Mouse (Mus musculus): ENCODE results near the gene Tsc2. TPM values are rescaled to one million over a fixed set of nuclear protein-coding genes. Genes with fewer than 3 reads are reported as not detected.

Gene Tsc2
- polyA plus RNA-seq, 1 experiment from 2014 or later = 46.7 TPM

DNA sequence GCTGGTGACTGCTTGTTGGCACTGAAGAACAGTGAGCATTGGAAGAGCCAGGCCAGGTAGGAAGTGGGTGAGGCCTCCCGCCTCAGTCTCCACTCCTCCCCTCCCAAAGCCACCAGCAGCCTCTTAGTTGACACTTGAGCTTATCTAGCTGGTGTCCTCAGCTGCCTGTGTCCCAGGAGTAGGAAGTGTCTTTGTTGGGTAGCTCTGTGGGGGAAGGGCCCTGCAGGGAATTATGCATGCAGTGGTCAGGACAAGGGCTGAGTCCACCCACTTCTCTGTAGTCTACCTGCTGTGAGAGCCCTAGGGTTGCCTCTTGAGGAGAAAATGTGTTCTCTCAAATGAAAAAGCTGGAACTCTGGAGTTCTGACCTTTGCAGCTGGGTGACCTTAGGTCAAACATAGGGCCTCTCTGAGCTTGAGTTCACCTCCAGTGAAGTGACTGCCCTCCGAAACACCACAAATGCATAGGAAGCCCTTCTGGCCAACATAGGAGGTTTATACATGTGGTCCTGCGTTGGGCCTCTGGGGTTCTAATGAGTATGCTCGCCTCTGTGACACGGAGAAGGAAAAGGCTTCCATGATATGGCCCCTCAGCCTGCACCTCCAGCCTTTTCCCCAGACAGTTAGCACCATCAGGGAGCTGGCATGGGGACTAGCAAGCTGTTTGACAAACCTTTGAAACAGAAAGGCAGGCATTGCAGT, 4.5 kb upstream of the Tsc2 start:
- no peak overlapping the region for H3K4me3 ChIP-seq (ENCODE audit: low read depth, low read length)
- H3K27ac ChIP-seq (ENCODE audit: low read depth, low read length) = no peak overlapping the region
- WGBS (ENCODE audit: insufficient replicate concordance) = 59% methylated on average over 5 of the region's 5 CpGs
- no peak overlapping the region for H3K4me2 ChIP-seq
- no peak for ATAC-seq (replicated peaks; ENCODE audit: insufficient number of reproducible peaks, low FRiP score, low TSS enrichment)
- no peak overlapping the region for H3K9ac ChIP-seq (ENCODE audit: low read depth, low read length)
- H3K4me1 ChIP-seq (ENCODE audit: control insufficient read depth, insufficient read depth, low read length) = peaks cover 30% of the 10 kb centered on the region
- no peaks in the 10 kb centered on the region for H3K9me3 ChIP-seq (replicated peaks; ENCODE audit: control insufficient read depth, low read length)
- peaks cover 2% of the 10 kb centered on the region; the same call in 1 of the 2 replicates for H3K36me3 ChIP-seq (ENCODE audit: control insufficient read depth, insufficient read depth, low read length)
- peaks cover 42% of the 10 kb centered on the region for H3K27me3 ChIP-seq (ENCODE audit: control insufficient read depth, insufficient read depth, low read length)

DNA sequence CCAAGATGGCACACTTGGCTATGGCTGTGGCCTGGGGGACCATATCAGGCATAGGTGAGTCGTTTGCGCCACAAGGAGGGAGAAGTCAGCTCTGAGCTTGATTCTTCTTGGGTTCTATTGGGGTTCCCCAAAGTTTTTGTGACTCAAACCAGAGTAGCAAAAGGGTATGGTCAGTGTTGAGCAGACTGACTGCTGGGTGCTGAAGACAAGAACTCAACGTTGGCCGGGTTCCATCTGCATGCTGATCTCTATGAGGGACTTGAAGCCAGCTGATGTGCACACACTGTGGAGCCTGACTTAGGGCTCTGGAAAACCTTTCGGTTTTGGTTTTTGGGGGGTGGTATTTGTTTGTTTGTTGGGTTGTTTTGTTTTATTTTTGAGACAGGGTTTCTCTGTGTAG, 3.3 kb upstream of the Tsc2 start:
- Histone ChIP-seq H3K36me3 (ENCODE audit: control insufficient read depth, insufficient read depth, low read length) (peaks cover 2% of the 10 kb centered on the region; the same call in 1 of the 2 replicates), H3K9me3 (replicated peaks; ENCODE audit: control insufficient read depth, low read length) (no peaks in the 10 kb centered on the region), H3K4me2 (no peak overlapping the region), H3K27ac (ENCODE audit: low read depth, low read length) (no peak overlapping the region), H3K4me3 (ENCODE audit: low read depth, low read length) (no peak overlapping the region), H3K27me3 (ENCODE audit: control insufficient read depth, insufficient read depth, low read length) (peaks cover 36% of the 10 kb centered on the region), H3K9ac (ENCODE audit: low read depth, low read length) (no peak overlapping the region), H3K4me1 (ENCODE audit: control insufficient read depth, insufficient read depth, low read length) (peaks cover 34% of the 10 kb centered on the region)
- 85% methylated on average over 5 of the region's 5 CpGs for WGBS (ENCODE audit: insufficient replicate concordance)
- no peak for ATAC-seq (replicated peaks; ENCODE audit: insufficient number of reproducible peaks, low FRiP score, low TSS enrichment)

DNA sequence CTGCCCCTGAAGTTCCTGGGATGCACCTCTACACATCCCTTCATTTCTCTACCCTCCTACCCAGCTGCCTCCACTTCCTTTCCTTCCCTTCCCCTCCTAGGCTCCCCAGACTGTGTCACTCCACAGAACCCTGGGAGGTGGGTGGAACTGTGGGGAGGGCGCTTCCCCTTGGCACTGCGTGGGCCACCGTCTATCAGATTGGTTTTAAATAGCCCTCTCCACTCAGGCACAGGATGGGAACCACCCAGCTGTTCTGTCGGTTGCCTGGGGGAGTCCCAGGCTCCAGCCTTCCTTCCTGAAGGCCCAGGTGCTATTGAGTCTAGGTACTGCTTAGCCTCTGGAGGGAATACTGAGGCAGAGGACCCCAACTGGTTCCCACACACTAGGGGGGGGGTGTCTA, 2.6 kb upstream of the Tsc2 start:
- Histone ChIP-seq H3K4me3 (ENCODE audit: low read depth, low read length) (no peak overlapping the region), H3K4me1 (ENCODE audit: control insufficient read depth, insufficient read depth, low read length) (peaks cover 34% of the 10 kb centered on the region), H3K27ac (ENCODE audit: low read depth, low read length) (no peak overlapping the region), H3K4me2 (no peak overlapping the region), H3K36me3 (ENCODE audit: control insufficient read depth, insufficient read depth, low read length) (0 out of 2 replicates have a peak, but pooled peaks cover 4% of the 10 kb centered on the region), H3K27me3 (ENCODE audit: control insufficient read depth, insufficient read depth, low read length) (peaks cover 30% of the 10 kb centered on the region), H3K9me3 (replicated peaks; ENCODE audit: control insufficient read depth, low read length) (no peaks in the 10 kb centered on the region), H3K9ac (ENCODE audit: low read depth, low read length) (no peak overlapping the region)
- ATAC-seq (replicated peaks; ENCODE audit: insufficient number of reproducible peaks, low FRiP score, low TSS enrichment) = no peak
- WGBS (ENCODE audit: insufficient replicate concordance) = 72% methylated on average over 4 of the region's 4 CpGs

DNA sequence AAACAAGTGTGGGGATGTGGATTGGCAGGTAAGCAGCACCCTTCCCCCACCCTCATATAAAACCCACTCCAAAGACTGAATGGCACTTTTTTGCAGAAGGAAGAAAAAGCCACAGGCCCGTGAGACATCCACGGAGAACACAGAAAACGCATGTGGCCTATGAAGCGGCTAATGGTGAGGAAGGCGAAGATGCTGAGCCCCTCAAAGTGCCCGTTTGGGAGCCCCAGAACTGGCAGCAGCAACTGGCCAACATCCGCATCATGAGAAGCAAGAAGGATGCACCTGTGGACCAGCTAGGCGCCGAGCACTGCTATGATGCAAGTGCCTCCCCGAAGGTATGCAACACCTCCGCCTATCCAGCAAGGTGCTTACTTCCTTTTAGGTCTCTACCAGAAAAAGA, 1.4 kb upstream of the Tsc2 start:
- peaks cover 21% of the 10 kb centered on the region for H3K27me3 ChIP-seq (ENCODE audit: control insufficient read depth, insufficient read depth, low read length)
- no peaks in the 10 kb centered on the region for H3K9me3 ChIP-seq (replicated peaks; ENCODE audit: control insufficient read depth, low read length)
- WGBS (ENCODE audit: insufficient replicate concordance) = 92% methylated on average over 11 of the region's 11 CpGs
- H3K4me3 ChIP-seq (ENCODE audit: low read depth, low read length) = no peak overlapping the region
- no peak overlapping the region for H3K9ac ChIP-seq (ENCODE audit: low read depth, low read length)
- ATAC-seq (replicated peaks; ENCODE audit: insufficient number of reproducible peaks, low FRiP score, low TSS enrichment) = no peak
- H3K27ac ChIP-seq (ENCODE audit: low read depth, low read length) = peak overlapping the region; percentile 84; the same call in 1 of the 2 replicates
- H3K4me2 ChIP-seq = no peak overlapping the region
- peaks cover 28% of the 10 kb centered on the region for H3K4me1 ChIP-seq (ENCODE audit: control insufficient read depth, insufficient read depth, low read length)
- H3K36me3 ChIP-seq (ENCODE audit: control insufficient read depth, insufficient read depth, low read length) = peaks cover 9% of the 10 kb centered on the region; the same call in 1 of the 2 replicates

DNA sequence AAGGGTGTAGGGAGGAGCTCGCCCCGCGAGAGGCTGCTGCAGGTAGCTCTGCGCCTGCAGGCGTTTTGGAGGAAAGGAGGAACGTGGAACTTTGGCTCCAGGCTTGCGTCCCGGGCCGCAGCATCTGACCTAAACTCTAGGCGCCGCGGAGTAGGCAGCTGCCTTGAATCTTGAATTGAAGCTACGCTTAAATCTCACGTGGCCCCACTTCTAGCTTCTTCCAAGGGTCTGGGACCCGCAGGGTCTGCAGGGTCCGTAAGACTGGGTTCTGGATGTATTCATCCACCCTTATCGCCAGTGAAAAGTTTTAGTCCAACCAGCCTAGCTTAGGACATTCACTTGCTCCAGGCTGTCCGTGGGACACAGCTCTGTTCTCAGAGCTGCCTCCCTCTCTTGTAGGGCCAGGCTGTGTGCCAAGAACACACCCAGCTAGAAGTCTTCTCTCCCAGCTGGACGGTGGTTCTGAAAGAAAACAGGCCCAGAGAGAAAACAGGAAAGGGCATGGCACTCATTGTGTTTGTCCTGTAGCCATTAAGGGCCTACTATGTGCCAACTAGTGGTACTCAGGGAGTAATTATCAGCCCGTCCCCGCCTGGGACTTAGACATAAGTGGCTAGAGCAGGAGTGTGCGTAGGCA, 501 bp upstream of the Tsc2 start:
- H3K36me3 ChIP-seq (ENCODE audit: control insufficient read depth, insufficient read depth, low read length) = peaks cover 9% of the 10 kb centered on the region; the same call in 1 of the 2 replicates
- peak; percentile 41; the same call in 1 of the 2 replicates for ATAC-seq (replicated peaks; ENCODE audit: insufficient number of reproducible peaks, low FRiP score, low TSS enrichment)

DNA sequence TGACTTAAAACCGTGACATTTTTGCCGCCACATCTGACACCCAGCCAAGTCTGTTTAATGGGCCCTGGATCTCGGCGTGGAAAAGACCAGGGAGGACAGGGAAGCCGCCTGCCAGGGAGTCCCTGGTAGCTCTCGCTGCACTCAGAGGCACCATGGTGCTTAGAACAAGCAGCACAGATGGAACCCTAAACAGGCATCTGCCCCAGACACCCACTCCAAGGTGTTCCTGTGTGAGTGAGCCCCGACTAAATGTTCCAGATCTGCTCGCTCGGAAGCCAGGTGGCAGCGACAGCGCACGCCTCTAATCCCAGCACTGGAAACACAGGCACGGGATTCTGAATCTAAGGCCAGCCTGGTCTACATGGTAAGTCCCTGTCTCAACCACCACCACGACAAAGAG, 2.4 kb downstream of the Tsc2 start:
- Histone ChIP-seq H3K36me3 (ENCODE audit: control insufficient read depth, insufficient read depth, low read length) (peaks cover 20% of the 10 kb centered on the region), H3K4me3 (ENCODE audit: low read depth, low read length) (no peak overlapping the region), H3K27ac (ENCODE audit: low read depth, low read length) (no peak overlapping the region), H3K4me1 (ENCODE audit: control insufficient read depth, insufficient read depth, low read length) (peaks cover 16% of the 10 kb centered on the region), H3K9me3 (replicated peaks; ENCODE audit: control insufficient read depth, low read length) (no peaks in the 10 kb centered on the region), H3K4me2 (no peak overlapping the region), H3K9ac (ENCODE audit: low read depth, low read length) (no peak overlapping the region), H3K27me3 (ENCODE audit: control insufficient read depth, insufficient read depth, low read length) (peaks cover 11% of the 10 kb centered on the region)
- ATAC-seq (replicated peaks; ENCODE audit: insufficient number of reproducible peaks, low FRiP score, low TSS enrichment) = no peak
- 85% methylated on average over 14 of the region's 14 CpGs for WGBS (ENCODE audit: insufficient replicate concordance)

More for the DNA sequence above, 501 bp upstream of the Tsc2 start:
- Histone ChIP-seq H3K27me3 (ENCODE audit: control insufficient read depth, insufficient read depth, low read length) (peaks cover 16% of the 10 kb centered on the region), H3K9me3 (replicated peaks; ENCODE audit: control insufficient read depth, low read length) (no peaks in the 10 kb centered on the region), H3K4me2 (peak overlapping the region; percentile 75), H3K27ac (ENCODE audit: low read depth, low read length) (peak overlapping the region; percentile 84), H3K4me1 (ENCODE audit: control insufficient read depth, insufficient read depth, low read length) (peaks cover 28% of the 10 kb centered on the region), H3K9ac (ENCODE audit: low read depth, low read length) (peak overlapping the region; percentile 81), H3K4me3 (ENCODE audit: low read depth, low read length) (peak overlapping the region; percentile 74)
- WGBS (ENCODE audit: insufficient replicate concordance) = 12% methylated on average over 22 of the region's 22 CpGs

DNA sequence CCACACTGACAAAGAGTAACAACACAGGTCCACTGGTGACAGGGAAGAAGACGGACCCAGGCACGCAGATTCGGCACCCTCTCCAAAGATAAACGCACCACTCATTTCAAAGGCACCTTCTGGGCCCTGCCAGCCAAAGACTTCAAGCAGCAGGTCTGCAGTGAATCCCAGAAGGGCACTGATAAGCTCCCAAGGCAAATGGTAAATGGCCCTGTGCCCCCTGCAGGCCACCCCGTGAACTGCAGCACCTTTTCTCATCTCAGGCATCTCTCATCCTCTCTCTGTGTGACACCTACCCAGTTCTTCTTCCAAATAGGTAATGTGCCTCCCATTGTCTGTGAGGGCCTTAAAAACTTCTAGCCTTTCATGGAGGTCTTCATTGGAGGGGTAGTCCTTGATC, 3.8 kb downstream of the Tsc2 start:
- Histone ChIP-seq H3K4me1 (ENCODE audit: control insufficient read depth, insufficient read depth, low read length) (peaks cover 14% of the 10 kb centered on the region), H3K27me3 (ENCODE audit: control insufficient read depth, insufficient read depth, low read length) (peaks cover under 1% of the 10 kb centered on the region), H3K4me3 (ENCODE audit: low read depth, low read length) (no peak overlapping the region), H3K27ac (ENCODE audit: low read depth, low read length) (no peak overlapping the region), H3K36me3 (ENCODE audit: control insufficient read depth, insufficient read depth, low read length) (peaks cover 24% of the 10 kb centered on the region), H3K4me2 (no peak overlapping the region), H3K9me3 (replicated peaks; ENCODE audit: control insufficient read depth, low read length) (no peaks in the 10 kb centered on the region), H3K9ac (ENCODE audit: low read depth, low read length) (no peak overlapping the region)
- WGBS (ENCODE audit: insufficient replicate concordance) = 25% methylated on average over 5 of the region's 5 CpGs
- ATAC-seq (replicated peaks; ENCODE audit: insufficient number of reproducible peaks, low FRiP score, low TSS enrichment) = no peak

DNA sequence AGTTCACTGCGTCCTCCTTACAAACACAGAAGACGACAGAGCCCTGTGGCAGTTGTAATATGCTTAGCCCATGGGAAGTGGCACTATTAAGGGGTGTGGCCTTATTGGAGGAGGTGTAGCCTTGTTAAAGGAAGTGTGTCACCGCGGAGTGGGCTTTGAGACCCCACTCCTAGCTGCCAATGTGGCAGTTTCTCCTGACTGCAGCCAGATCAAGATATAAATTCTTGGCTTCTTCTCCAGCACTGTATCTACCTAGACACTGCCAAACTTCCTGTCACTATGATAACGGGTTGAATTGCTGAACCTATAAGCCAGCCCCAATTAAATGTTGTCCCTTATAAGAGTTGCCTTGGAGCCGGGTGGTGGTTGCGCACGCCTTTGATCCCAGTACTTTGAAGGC, 7.0 kb downstream of the Tsc2 start:
- Histone ChIP-seq H3K9ac (ENCODE audit: low read depth, low read length) (no peak overlapping the region), H3K27me3 (ENCODE audit: control insufficient read depth, insufficient read depth, low read length) (no peaks in the 10 kb centered on the region), H3K4me2 (no peak overlapping the region), H3K27ac (ENCODE audit: low read depth, low read length) (no peak overlapping the region), H3K36me3 (ENCODE audit: control insufficient read depth, insufficient read depth, low read length) (peaks cover 48% of the 10 kb centered on the region), H3K4me1 (ENCODE audit: control insufficient read depth, insufficient read depth, low read length) (no peaks in the 10 kb centered on the region), H3K9me3 (replicated peaks; ENCODE audit: control insufficient read depth, low read length) (no peaks in the 10 kb centered on the region), H3K4me3 (ENCODE audit: low read depth, low read length) (no peak overlapping the region)
- no peak for ATAC-seq (replicated peaks; ENCODE audit: insufficient number of reproducible peaks, low FRiP score, low TSS enrichment)
- WGBS (ENCODE audit: insufficient replicate concordance) = 94% methylated on average over 8 of the region's 8 CpGs

Data from heart, embryonic 11.5 days (tissue).